Mouse (Mus musculus) spleen, postnatal 14 days (tissue): ENCODE measurements around the gene Gm8232.
"Not testable (repeated sequence)": the region's sequence is repeated elsewhere in the genome, so short reads cannot be mapped to it uniquely, and the experiment has no call there.

Experiments
- DNase-seq, 2 experiments: peaks; one replicate each; pipeline ENCODE4 v3.0.0; 2021 to 2022; ENCODE audit warnings: low spot score in 2 of 2

Gene Gm8232

DNA sequence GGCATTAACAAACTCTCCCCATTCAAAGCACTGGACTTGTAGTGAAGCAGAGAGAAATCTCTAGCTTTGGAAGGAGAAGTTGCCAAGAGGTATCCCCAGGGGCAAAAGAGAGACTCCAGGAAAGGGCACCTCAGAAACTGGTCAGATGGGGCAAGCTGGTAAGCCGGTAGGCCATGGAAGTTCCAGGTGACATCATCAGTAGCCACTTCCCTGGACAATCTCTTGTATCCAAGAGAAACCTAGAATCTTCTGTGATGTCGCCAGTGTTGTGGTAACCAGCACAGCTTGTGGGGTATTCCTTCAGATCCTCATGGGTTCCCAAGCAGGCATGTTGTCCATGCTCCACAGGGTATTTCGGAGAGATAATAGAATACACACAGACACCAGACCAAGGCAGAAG, at the start of gene Gm8232:
Gene Gm8232, plus strand, starts transcription at position 301 of the 400 bp plus-strand sequence.
- DNase-seq, result not testable (repeated sequence)

DNA sequence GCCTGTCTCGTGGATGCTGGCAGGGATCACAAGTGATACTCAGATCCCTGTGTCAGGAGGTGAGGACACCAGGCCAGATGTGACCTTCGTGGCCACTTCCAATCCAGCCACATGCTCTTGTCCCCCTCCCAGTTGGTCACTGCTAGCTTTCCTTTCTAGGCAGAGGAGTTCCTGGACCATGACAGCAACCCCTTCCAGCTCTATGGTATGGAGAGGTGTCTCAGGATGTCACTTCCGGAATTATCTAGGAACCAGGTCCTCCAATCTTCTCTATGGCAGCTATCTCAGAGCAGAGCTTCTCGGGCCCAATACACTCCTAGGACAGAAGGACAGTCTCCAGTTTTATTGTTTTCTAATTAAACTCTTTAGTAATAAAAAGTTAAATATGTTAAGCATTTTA, 49.2 kb upstream of the Gm8232 start:
- not testable (repeated sequence) for DNase-seq

- DNase-seq, result not testable (repeated sequence)
These were observed 22.8 kb upstream of the Gm8232 start, which contains the start of gene Gm3371 for GRCm38 (mm10) chr14:44410588-44410987. TSS of gene Gm3371 (minus strand) at chr14:44410688.
